Mouse (Mus musculus) lung, postnatal 0 days (tissue): ENCODE measurements around the gene Olfr891.
"Not testable (repeated sequence)": the region's sequence is repeated elsewhere in the genome, so short reads cannot be mapped to it uniquely, and the experiment has no call there.

Experiments
- CTCF ChIP-seq: IDR thresholded peaks from 2 replicates; pipeline ENCODE4 v1.5.1; 2016; ENCODE audit warnings: antibody characterized with exemption, mild to moderate bottlenecking
- EP300 ChIP-seq: IDR thresholded peaks from 2 replicates; pipeline ENCODE4 v1.6.1; 2016; ENCODE audit warnings: antibody characterized with exemption, mild to moderate bottlenecking, control low read depth

DNA sequence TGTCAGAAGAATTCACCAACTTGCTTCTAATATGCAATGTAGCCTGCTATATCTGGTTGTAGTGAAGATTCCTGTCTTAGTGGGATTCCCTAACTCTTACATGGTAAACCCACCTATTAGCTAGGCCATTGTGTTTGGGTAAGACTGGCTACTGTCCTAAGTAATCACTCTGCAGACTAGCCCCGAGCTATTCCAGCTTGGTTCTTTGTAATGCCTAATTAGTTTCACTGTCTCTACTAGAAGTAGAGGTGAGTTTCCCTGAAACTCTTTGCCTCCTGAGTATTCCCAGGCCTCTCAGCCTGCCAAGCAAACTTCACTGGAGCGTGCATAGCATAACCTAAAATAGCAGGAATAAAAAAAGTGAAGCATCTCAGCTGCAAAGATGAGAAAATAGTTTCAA lies 12.3 kb downstream of the Olfr891 start:
- not testable (repeated sequence) for TF ChIP-seq CTCF, EP300
